Mouse (Mus musculus): ENCODE measurements around the gene Nlgn1. TPM values are rescaled to one million over a fixed set of nuclear protein-coding genes. Genes with fewer than 3 reads are reported as not detected.

The Nlgn1 gene
- polyA plus RNA-seq, 1 experiment from 2014 or later: 24.7 TPM

DNA sequence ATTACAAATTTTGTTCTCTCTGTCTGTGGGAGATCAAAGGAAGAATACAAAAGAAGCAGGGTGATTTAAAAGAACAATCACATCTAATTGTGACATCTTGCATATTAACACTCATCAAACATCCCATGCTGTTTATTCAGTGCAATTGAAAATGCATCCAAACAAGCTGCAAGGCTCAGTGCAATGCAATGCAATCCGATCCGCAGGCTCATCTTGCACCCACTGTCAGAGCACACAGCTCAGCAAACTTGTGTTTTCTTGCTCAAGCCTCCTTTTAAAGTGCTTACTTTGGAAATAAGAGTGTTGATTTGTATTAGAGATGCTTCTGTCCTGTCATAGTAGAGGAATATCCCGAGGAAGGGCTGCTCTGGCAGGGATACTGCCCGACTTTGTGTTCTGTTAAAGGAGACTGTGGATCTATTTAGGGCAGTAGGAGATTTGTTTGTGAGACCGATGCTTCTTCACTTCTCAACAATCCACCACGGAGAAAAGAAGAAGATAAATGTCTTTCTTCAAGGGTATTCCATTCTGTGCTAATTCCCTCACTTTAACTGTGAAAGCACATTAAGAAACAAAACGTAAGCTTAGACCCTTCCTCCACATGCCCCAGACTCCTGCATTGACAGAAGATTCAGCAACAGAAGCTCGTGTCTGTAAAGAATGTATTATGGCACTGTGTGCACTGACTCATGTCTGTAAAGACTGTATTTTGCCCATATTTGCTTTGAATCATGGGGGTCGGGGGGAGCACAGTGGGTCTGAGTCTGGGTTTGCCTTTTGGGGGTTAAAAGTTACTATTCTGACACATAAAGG lies 197.2 kb downstream of the Nlgn1 start:
- 20% methylated on average over 9 of the region's 9 CpGs for WGBS
- 0 out of 2 replicates have a peak, but pooled peaks cover 10% of the 10 kb centered on the region for H3K36me3 ChIP-seq
- H3K9ac ChIP-seq: peak overlapping the region; percentile 6; the same call in 1 of the 2 replicates
- no peak overlapping the region for H3K4me3 ChIP-seq
- ATAC-seq (ENCODE audit: low FRiP score, low read depth): 0 out of 2 replicates have a peak, but pooled peaks have one; percentile 51
- peak overlapping the region; percentile 5; the same call in 1 of the 2 replicates for H3K27ac ChIP-seq (replicated peaks)
- peak overlapping the region; percentile 35 for H3K4me2 ChIP-seq
- peaks cover 10% of the 10 kb centered on the region for H3K4me1 ChIP-seq (replicated peaks)
- no peaks in the 10 kb centered on the region for H3K9me3 ChIP-seq
- H3K27me3 ChIP-seq: no peaks in the 10 kb centered on the region

DNA sequence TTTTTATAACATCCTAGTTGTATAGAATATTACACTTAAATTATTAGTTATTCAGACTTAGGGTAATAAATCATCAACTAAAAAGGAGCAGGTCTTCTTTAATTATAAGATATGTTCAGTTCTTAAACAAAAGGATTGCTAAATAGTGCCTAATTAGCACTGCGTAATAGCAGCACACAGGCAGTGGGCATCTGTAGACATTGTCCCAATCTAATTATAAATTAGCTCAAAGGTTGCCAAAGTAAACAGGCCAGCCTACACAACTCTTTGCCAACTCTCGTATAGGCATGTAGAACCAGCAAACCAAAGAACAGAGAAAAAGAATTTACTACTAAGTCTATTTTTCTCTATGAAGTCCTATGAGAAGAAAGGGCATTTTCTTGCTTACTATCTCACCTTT lies 201.3 kb downstream of the Nlgn1 start:
- Histone ChIP-seq H3K27ac (replicated peaks) (no peak overlapping the region), H3K4me3 (no peak overlapping the region), H3K36me3 (0 out of 2 replicates have a peak, but pooled peaks cover 10% of the 10 kb centered on the region), H3K9ac (no peak overlapping the region), H3K27me3 (no peaks in the 10 kb centered on the region), H3K4me1 (replicated peaks) (peaks cover 10% of the 10 kb centered on the region), H3K9me3 (no peaks in the 10 kb centered on the region), H3K4me2 (no peak overlapping the region)
- WGBS: 53% methylated on average over 2 of the region's 2 CpGs
- no peak for ATAC-seq (ENCODE audit: low FRiP score, low read depth)

DNA sequence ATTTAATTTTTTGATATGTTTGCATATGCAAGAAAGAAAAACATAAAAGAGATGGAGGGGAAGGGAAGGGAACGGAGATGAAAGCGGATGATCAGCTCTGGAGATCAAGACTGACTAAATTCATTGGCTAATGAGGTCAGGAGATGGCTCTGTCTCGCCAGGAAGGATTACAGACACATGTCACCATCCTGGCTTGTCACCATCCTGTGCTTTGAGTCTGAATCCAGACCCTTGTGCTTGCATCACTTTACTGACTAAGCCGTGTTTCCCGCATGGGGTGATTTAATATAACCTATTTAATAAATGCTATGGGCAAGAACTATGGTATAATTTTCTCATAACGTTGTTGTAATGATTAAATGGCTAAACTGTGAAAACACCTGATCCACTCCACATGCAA lies 202.8 kb downstream of the Nlgn1 start:
- Histone ChIP-seq H3K9ac (no peak overlapping the region), H3K4me3 (no peak overlapping the region), H3K9me3 (no peaks in the 10 kb centered on the region), H3K27me3 (no peaks in the 10 kb centered on the region), H3K36me3 (0 out of 2 replicates have a peak, but pooled peaks cover 10% of the 10 kb centered on the region), H3K27ac (replicated peaks) (no peak overlapping the region), H3K4me2 (no peak overlapping the region), H3K4me1 (replicated peaks) (no peaks in the 10 kb centered on the region)
- 64% methylated on average over 6 of the region's 6 CpGs for WGBS
- no peak for ATAC-seq (ENCODE audit: low FRiP score, low read depth)

DNA sequence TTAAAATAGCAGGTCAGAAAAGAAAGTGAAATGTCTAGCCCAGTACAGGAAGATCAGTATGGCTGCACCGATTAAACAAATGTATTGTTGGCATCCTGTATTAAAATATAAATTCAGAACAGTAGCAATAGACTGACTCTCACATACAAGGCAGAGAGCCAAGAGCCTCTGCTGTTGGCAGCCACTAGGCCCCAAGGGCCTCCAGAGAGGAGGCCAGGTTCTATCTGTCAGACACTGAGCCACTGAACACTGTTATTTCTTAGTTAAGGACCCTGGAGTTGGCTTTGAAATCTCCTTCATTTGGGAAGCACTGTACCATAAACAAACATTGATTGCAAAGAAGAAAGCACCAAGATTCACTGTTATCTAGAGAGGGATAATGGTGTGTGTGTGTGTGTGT lies 215.2 kb downstream of the Nlgn1 start:
- 65% methylated on average over 1 of the region's 1 CpGs for WGBS
- Histone ChIP-seq H3K4me1 (replicated peaks) (no peaks in the 10 kb centered on the region), H3K4me3 (no peak overlapping the region), H3K9ac (no peak overlapping the region), H3K4me2 (no peak overlapping the region), H3K27ac (replicated peaks) (no peak overlapping the region), H3K27me3 (no peaks in the 10 kb centered on the region), H3K36me3 (no peaks in the 10 kb centered on the region), H3K9me3 (no peaks in the 10 kb centered on the region)
- ATAC-seq (ENCODE audit: low FRiP score, low read depth): no peak; the same call in 1 of the 2 replicates

DNA sequence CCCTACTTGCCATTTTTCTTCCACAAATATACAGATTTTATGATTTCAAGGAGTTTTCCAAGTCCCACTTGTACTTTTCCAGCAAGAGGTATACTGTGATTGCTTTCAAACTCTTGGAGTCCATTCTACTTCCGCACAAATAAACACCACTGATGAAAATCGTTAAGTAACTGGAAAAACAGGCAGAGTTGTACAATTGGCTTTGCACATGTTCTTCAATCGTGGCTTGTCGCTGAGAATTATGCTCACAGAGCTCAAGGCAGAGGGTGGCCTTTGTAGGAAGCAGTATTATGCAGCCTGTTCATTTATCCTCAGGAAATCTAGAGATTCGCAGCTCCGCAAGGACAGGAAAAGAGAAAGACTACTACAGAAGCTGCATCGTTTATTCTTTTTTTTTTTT lies 225.9 kb downstream of the Nlgn1 start:
- H3K4me3 ChIP-seq: no peak overlapping the region
- no peaks in the 10 kb centered on the region for H3K9me3 ChIP-seq
- H3K4me2 ChIP-seq: no peak overlapping the region
- no peaks in the 10 kb centered on the region for H3K36me3 ChIP-seq
- no peak for ATAC-seq (ENCODE audit: low FRiP score, low read depth)
- H3K9ac ChIP-seq: no peak overlapping the region
- H3K27ac ChIP-seq (replicated peaks): no peak overlapping the region
- no peaks in the 10 kb centered on the region for H3K4me1 ChIP-seq (replicated peaks)
- no peaks in the 10 kb centered on the region for H3K27me3 ChIP-seq
- 74% methylated on average over 7 of the region's 7 CpGs for WGBS

DNA sequence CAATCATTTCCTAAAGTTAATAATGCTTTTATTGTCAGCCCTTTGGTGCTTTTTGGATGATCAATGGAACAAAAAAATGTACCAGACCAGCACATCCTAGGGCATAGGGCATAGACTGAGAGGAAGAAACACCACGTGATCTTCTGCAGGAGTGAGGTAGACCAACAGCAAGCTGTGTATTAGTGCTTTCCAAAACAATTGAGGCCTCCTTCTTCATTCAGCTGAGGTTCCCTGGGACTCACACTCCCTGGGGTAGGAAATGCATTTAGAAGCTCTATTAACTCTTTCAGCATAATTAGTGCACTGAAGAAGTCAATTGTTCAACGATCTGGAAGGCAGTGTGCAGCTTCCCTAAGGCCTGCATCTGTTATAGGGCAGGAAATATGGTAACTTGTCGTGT lies 226.7 kb downstream of the Nlgn1 start:
- no peak overlapping the region for H3K27ac ChIP-seq (replicated peaks)
- WGBS: 28% methylated on average over 3 of the region's 3 CpGs
- no peaks in the 10 kb centered on the region for H3K36me3 ChIP-seq
- H3K9ac ChIP-seq: no peak overlapping the region
- H3K4me1 ChIP-seq (replicated peaks): no peaks in the 10 kb centered on the region
- no peaks in the 10 kb centered on the region for H3K27me3 ChIP-seq
- H3K4me3 ChIP-seq: no peak overlapping the region
- no peaks in the 10 kb centered on the region for H3K9me3 ChIP-seq
- no peak for ATAC-seq (ENCODE audit: low FRiP score, low read depth)
- no peak overlapping the region for H3K4me2 ChIP-seq

DNA sequence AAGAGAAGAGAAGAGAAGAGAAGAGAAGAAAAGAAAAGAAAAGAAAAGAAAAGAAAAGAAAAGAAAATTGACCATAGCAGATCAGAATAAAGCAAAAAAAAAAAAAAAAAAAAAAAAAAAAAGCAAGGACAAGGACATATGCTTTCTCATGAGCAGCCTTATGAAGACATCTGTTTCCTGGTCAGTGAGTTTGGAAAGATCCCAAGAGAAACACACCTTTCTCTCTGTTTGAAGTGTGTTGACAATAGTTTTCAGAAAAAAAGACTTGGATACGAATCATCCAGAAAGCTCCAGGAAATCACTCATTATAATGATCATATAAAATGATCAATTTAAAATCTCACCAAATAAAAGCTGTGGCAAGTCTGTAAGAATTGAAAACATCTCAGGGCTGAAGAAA lies 230.0 kb downstream of the Nlgn1 start:
- no peaks in the 10 kb centered on the region for H3K36me3 ChIP-seq
- H3K9ac ChIP-seq: no peak overlapping the region
- H3K4me3 ChIP-seq: no peak overlapping the region
- no peak overlapping the region for H3K4me2 ChIP-seq
- H3K27me3 ChIP-seq: no peaks in the 10 kb centered on the region
- H3K4me1 ChIP-seq (replicated peaks): no peaks in the 10 kb centered on the region
- H3K27ac ChIP-seq (replicated peaks): no peak overlapping the region
- no peak for ATAC-seq (ENCODE audit: low FRiP score, low read depth)
- H3K9me3 ChIP-seq: no peaks in the 10 kb centered on the region
- 67% methylated on average over 1 of the region's 1 CpGs for WGBS

DNA sequence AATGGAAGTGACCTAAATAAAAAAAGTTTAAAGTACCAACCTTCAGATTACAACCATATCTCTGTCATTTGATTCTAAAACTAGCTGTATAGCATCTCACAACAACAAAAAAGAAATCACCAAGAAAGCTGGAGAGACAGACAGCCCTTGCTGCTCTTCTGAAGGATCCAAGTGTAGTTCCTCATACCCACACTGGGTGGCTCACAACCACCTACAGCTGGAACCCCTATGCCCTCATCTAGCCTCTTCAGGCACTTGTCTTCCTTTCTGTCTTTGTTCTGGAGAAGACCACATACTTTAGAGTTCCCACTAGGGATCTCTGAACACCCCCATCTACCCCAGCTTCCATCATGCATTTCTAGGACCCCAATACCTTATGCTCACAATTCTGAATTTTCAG lies 236.7 kb downstream of the Nlgn1 start:
- Histone ChIP-seq H3K4me1 (replicated peaks) (no peaks in the 10 kb centered on the region), H3K27me3 (no peaks in the 10 kb centered on the region), H3K4me2 (no peak overlapping the region), H3K4me3 (no peak overlapping the region), H3K36me3 (no peaks in the 10 kb centered on the region), H3K9me3 (no peaks in the 10 kb centered on the region), H3K27ac (replicated peaks) (no peak overlapping the region), H3K9ac (no peak overlapping the region)
- no peak for ATAC-seq (ENCODE audit: low FRiP score, low read depth)

DNA sequence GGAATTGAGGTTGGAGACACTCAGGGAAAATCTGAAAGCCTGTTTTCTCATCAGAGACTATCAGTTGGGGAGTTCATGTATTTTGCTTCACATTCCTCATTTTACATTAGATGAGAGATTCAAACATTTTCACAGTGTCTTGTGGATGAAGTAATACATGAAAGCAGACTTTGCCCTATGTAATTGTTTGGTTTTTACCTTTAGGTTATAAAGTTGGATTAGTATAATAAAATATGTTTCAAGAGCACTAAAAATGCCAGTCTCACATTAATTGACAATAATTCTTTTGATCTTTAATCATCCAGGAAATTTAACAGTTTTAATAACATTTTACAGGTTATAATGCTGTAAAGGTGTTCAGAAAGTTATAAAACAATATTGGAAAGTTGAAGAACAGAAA lies 262.9 kb downstream of the Nlgn1 start:
- H3K9ac ChIP-seq: no peak overlapping the region
- no peak for ATAC-seq (ENCODE audit: low FRiP score, low read depth)
- no peak overlapping the region for H3K4me2 ChIP-seq

DNA sequence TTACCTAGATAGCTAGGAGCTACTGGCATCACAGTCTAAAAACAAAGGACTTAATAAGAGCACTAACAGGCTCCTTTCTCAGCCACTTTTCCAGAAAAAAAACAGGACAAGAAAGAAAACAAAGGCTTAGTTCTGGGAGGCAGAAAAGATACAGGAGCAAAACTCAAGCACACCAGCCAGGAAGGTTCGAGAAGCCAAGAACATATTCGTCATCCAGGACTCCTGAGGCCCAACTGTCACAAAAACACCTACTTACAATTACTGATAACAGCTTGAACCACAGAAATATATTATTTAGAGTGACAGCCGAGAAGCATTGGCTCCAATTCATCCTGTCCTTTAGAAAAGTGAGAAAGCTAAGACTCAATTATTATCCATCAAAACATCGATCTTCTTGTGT lies 281.5 kb downstream of the Nlgn1 start:
- H3K9me3 ChIP-seq: no peaks in the 10 kb centered on the region
- no peak overlapping the region for H3K9ac ChIP-seq
- H3K36me3 ChIP-seq: no peaks in the 10 kb centered on the region
- no peak for ATAC-seq (ENCODE audit: low FRiP score, low read depth)
- H3K4me3 ChIP-seq: no peak overlapping the region
- H3K27ac ChIP-seq (replicated peaks): no peak overlapping the region
- H3K4me1 ChIP-seq (replicated peaks): no peaks in the 10 kb centered on the region
- WGBS: 61% methylated on average over 4 of the region's 4 CpGs
- no peak overlapping the region for H3K4me2 ChIP-seq
- H3K27me3 ChIP-seq: no peaks in the 10 kb centered on the region

More for the DNA sequence above, 262.9 kb downstream of the Nlgn1 start:
- Histone ChIP-seq H3K4me3 (no peak overlapping the region), H3K27me3 (no peaks in the 10 kb centered on the region), H3K36me3 (no peaks in the 10 kb centered on the region), H3K4me1 (replicated peaks) (no peaks in the 10 kb centered on the region), H3K27ac (replicated peaks) (no peak overlapping the region), H3K9me3 (no peaks in the 10 kb centered on the region)

DNA sequence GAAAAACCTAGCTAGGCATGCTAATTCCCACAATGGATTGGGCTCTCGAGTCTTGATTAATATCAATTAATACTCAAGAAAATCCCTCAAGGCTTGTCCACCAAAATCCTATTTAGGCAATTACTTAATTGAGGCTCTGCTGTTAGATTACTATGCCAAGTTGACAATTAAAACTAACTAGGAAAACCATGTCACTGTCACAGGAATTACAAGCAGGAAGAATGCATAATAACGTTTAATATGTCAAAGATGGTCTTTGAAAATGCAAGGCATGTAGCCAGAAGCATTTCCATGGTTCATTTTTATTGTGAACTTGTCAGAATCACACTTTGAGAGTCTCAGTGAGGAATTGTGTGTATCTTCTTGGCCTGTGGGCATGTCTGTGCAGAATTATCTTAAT lies 289.3 kb downstream of the Nlgn1 start:
- Histone ChIP-seq H3K9me3 (no peaks in the 10 kb centered on the region), H3K9ac (no peak overlapping the region), H3K36me3 (no peaks in the 10 kb centered on the region), H3K4me2 (no peak overlapping the region), H3K27ac (replicated peaks) (no peak overlapping the region), H3K27me3 (no peaks in the 10 kb centered on the region), H3K4me3 (no peak overlapping the region), H3K4me1 (replicated peaks) (no peaks in the 10 kb centered on the region)
- 49% methylated on average over 2 of the region's 2 CpGs for WGBS
- no peak for ATAC-seq (ENCODE audit: low FRiP score, low read depth)

DNA sequence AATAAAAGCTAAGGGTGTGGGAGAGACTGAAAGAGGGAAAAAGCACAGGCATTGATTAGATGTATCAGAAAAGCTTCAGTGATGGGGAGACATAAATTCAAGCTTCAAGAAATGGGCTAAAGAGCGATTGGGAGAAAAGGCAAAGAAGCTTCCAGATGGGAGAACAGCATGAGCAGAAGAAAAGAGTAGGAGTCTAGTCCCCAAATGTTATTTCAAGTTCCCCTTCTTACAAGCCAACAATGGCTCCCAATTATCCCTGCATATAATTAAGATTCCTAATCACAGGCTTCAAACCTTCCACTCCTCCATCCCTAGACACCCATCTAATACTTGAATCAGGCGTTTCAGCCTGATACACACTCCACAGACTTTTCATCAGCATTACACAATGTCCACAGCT lies 292.6 kb downstream of the Nlgn1 start:
- H3K27ac ChIP-seq (replicated peaks): no peak overlapping the region
- WGBS: 80% methylated on average over 2 of the region's 2 CpGs
- no peaks in the 10 kb centered on the region for H3K9me3 ChIP-seq
- H3K27me3 ChIP-seq: no peaks in the 10 kb centered on the region
- no peak overlapping the region for H3K4me2 ChIP-seq
- H3K4me1 ChIP-seq (replicated peaks): no peaks in the 10 kb centered on the region
- H3K36me3 ChIP-seq: no peaks in the 10 kb centered on the region
- no peak overlapping the region for H3K9ac ChIP-seq
- H3K4me3 ChIP-seq: no peak overlapping the region
- no peak for ATAC-seq (ENCODE audit: low FRiP score, low read depth)

DNA sequence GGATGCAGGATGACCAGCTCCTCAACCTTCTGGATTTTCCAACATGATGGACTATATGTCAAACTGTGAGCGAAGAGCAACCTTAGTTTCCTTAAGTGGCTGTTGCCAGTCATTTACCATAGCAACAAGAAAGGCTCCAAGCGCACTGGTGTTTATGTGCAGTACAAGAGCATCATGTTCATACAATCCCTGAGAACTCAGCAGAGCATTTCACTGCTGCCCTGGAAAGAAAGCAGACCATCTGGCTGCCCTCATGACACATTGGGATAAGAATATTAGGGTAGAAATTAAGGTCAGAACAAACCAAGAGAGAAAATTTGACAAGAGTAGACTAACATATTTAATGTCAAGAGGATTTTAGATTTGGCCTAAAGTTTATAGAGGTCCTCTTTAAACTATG lies 306.2 kb downstream of the Nlgn1 start:
- Histone ChIP-seq H3K36me3 (no peaks in the 10 kb centered on the region), H3K27ac (replicated peaks) (no peak overlapping the region), H3K27me3 (no peaks in the 10 kb centered on the region), H3K4me1 (replicated peaks) (no peaks in the 10 kb centered on the region), H3K4me3 (no peak overlapping the region), H3K9me3 (no peaks in the 10 kb centered on the region), H3K4me2 (no peak overlapping the region), H3K9ac (no peak overlapping the region)
- WGBS: 80% methylated on average over 2 of the region's 2 CpGs
- no peak for ATAC-seq (ENCODE audit: low FRiP score, low read depth)
